Mouse (Mus musculus) left cerebral cortex, adult 6 months (tissue): ENCODE measurements around the gene Tspyl2. TPM values are rescaled to one million over a fixed set of nuclear protein-coding genes. Genes with fewer than 3 reads are reported as not detected.

ENCODE experiments used
- long read RNA-seq, 2 experiments: library from polyadenylated mRNA; unstranded; transcript quantifications; one replicate each; pipeline ENCODE4 v2.0.0; 2019 to 2020
- polyA plus RNA-seq: library from polyadenylated mRNA; unstranded; fragments of <200 nt; fragmentation: Nextera tagmentation; gene quantifications from 2 replicates; pipeline ENCODE4 v1.2.3, GENCODE M21; 2021

Tspyl2 gene
- polyA plus RNA-seq = 8.1 and 19.2 TPM in 2 replicates
- long read RNA-seq, experiment 1, transcript Tspyl2-201 (7 exons, 2,696 nt) = major isoform, 94 of 175 reads
- long read RNA-seq, experiment 1, partial matches to known transcripts = 15 of 175 reads
- long read RNA-seq, experiment 1, other reads (novel, unspliced or antisense) = 62 of 175 reads
- long read RNA-seq, experiment 2, partial matches to known transcripts = 9 of 12 reads
- long read RNA-seq, experiment 2, other reads (novel, unspliced or antisense) = 1 of 12 reads

DNA sequence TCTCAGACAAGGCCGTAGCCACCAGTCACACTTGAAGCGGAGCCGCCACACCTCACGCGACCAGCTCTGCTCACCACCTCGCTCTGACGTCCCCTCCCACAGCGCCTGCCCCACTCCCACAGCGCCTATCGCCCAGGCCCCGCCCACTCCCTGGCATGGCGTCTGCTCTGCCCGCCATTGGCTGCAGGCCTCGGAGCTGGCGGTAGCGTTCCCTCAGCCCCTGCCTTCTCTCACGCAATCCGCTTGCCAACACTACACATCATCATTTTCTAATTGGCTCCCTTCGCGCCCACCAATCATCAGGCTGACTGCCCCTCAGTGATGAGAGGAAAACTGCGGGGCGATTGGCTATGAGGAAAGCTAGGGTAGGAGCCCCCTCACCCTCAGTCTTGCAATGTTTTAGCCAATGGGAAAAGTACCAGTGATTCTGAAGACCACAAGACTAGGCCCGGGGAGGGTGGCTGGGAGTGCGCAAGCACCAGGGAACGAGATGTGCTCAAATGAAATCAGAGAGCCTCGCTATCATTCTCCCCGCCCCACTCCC lies at the start of gene Tspyl2:
Gene Tspyl2 (minus strand): TSS at position 68 of the 544 bp plus-strand sequence.

DNA sequence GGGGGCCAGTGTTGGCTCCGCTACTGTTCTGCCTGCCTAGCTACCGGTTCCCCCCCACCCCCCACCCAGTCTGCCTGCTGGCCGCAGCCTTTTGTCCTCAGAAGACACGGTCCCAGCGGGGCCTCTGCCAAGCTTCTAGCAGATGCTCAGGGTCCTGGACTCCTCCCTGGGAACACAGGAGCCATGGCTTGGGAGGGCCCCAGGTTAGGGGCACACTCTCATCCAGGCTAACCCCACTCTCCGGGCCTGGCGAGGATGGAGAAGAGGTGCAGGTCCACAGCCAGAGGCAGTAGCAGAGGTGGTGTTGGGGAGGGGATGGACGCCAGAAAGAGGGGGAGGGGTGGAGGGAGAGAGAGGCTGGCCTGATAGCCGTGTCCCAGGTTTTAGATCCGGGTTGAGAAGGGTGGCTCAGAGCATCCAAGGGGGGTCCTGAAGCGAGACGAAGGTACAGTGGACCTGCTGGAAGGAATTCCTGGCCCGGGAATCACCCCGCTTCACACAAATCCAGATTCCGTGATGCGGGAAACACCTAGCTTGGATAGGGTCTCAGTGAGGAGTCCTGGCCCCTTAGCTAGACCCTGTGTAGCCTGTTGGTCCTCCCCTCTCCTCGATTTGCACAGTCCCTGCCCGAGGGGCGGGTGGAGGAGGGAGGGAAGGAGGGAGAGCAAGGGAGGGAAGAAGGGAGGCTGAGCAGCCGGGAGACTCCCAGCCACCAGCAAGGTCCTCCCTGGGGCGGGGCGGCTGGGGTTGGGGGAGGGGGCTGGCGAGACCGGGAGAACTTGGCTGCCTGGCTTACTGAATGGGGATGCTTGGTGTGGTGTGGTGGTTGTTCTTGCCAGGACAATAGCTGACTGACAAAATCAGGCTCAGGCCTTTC lies 26.4 kb upstream of the Tspyl2 start, which contains the start of gene Gpr173:
Gene Gpr173 (minus strand): TSS at position 308 of the 877 bp plus-strand sequence.

DNA sequence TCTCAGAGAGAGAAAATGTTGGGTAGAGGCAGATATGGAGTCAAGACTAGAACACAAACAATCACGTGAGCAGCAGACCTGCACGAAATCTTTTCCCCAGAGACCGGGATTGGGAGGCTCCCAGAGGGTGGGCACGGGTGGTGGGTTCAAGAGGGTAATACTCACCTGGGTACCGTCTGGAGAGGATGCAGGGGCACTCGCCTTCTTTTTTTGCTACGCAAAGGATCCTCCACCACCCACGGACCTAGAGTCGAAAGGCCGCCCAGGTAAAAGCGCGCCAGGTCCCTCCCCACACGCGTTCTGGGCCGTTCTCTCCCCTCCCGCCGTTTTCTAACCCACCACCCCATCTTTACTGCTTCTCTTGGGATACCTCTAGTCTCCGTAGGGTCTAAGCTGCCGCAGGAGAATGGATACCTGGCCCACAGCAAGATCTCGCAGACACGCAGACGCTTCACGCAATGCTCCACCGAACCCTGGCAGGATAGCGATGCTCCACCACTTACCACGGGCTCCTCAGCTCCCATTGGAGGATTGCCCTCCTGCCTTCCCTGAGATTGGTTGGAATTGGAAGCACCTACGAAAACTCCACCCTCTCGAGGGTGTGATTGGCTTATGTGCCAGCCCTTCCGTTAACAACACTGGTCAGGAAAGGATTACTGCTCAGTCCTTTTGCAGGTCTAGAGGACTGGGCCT lies 15.1 kb downstream of the Tspyl2 start, which contains the start of gene Kantr:
Gene Kantr (minus strand): TSS at position 500 of the 693 bp plus-strand sequence.

Other genes starting within 250 kb of the Tspyl2 start
- 7.8 and 28.7 TPM in 2 replicates for gene Iqsec2, start 198.2 kb downstream of the Tspyl2 start, polyA plus RNA-seq
- gene Kdm5c, start 109.4 kb downstream of the Tspyl2 start, polyA plus RNA-seq = 8.2 and 11.8 TPM in 2 replicates
- gene Kantr, start 14.9 kb downstream of the Tspyl2 start, polyA plus RNA-seq = 30.1 and 36.7 TPM in 2 replicates
- 2.5 and 4.8 TPM in 2 replicates for gene Gpr173, start 26.3 kb upstream of the Tspyl2 start, polyA plus RNA-seq
- not detected in 2 replicates for gene Cldn34a, start 220.9 kb upstream of the Tspyl2 start, polyA plus RNA-seq